Mouse (Mus musculus) liver, adult 2 months (tissue): ENCODE results near the gene Nlrp6. TPM values are rescaled to one million over a fixed set of nuclear protein-coding genes. Genes with fewer than 3 reads are reported as not detected.
A peak's percentile ranks its signal among the peaks of the same experiment; 100 is the strongest.
"Not testable (repeated sequence)": the region's sequence is repeated elsewhere in the genome, so short reads cannot be mapped to it uniquely, and the experiment has no call there.

ENCODE experiments used
- DNase-seq: peaks from one replicate; pipeline ENCODE4 v3.0.0-alpha.2; 2011; ENCODE audit warnings: low read depth, low spot score; ENCODE audit errors: extremely low read depth
- H3K27ac ChIP-seq: fragments of 200-500 bp; replicated peaks from 2 replicates; pipeline ENCODE4 v1.5.1; 2012; ENCODE audit warnings: low read depth, mild to moderate bottlenecking, control low read depth, inconsistent platforms, low read length; ENCODE audit not compliant: insufficient read depth
- H3K27me3 ChIP-seq: fragments of 200-500 bp; 2 replicates; pipeline ENCODE4 v1.6.1; 2012; ENCODE audit warnings: mild to moderate bottlenecking, moderate library complexity, low read length, inconsistent platforms; ENCODE audit not compliant: control insufficient read depth, insufficient read depth
- H3K36me3 ChIP-seq: fragments of 200-500 bp; 2 replicates; pipeline ENCODE4 v1.6.1; 2012; ENCODE audit warnings: low read length, inconsistent platforms; ENCODE audit not compliant: control insufficient read depth, insufficient read depth
- H3K4me1 ChIP-seq: fragments of 200-500 bp; 2 replicates; pipeline ENCODE4 v1.6.1; 2011; ENCODE audit warnings: low read length; ENCODE audit not compliant: control insufficient read depth, insufficient read depth
- H3K4me3 ChIP-seq: fragments of 200-500 bp; 2 replicates; pipeline ENCODE4 v1.5.1; 2011; ENCODE audit warnings: low read depth, mild to moderate bottlenecking, control low read depth, low read length, moderate library complexity; ENCODE audit not compliant: insufficient read depth
- H3K79me2 ChIP-seq: fragments of 200-500 bp; 2 replicates; pipeline ENCODE4 v1.6.1; 2012; ENCODE audit warnings: inconsistent platforms, mild to moderate bottlenecking, low read length, moderate library complexity; ENCODE audit not compliant: control insufficient read depth, insufficient read depth
- H3K9ac ChIP-seq: fragments of 200-500 bp; 2 replicates; pipeline ENCODE4 v1.6.1; 2012; ENCODE audit warnings: low read depth, mild to moderate bottlenecking, control low read depth, inconsistent platforms, low read length
- CTCF ChIP-seq: fragments of 200-500 bp; IDR thresholded peaks from 2 replicates; pipeline ENCODE4 v1.5.1; 2011; ENCODE audit warnings: low read depth, low read length, control low read depth
- POLR2A ChIP-seq: fragments of 200-500 bp; IDR thresholded peaks from 2 replicates; pipeline ENCODE4 v1.6.1; 2011; ENCODE audit warnings: low read length, control low read depth; ENCODE audit not compliant: insufficient read depth; ENCODE audit errors: extremely low read depth
- WGBS: fragments of 180-500 bp; shearing (Covaris S2); methylation state at CpG from one replicate; pipeline ENCODE4 v1.1.7; 2018; 5-methylcytosine and 5-hydroxymethylcytosine counted together
- polyA plus RNA-seq: library from polyadenylated mRNA; depleted of rRNA; stranded (reverse); fragments of >200 nt; gene quantifications from 2 replicates; pipeline ENCODE4 v1.2.3, GENCODE M21; 2012
- total RNA-seq: library from RNA; depleted of rRNA; stranded (reverse); fragments of >200 nt; gene quantifications from 2 replicates; pipeline ENCODE4 v1.2.3, GENCODE M21; 2014

Gene Nlrp6
- total and polyA plus RNA-seq, 2 experiments, result 28.9 to 119 TPM

GRCm38 (mm10) chr7:140962733-140963132 lies 42.0 kb downstream of the Nlrp6 start:
- TF ChIP-seq POLR2A (no peak), CTCF (no peak)
- Histone ChIP-seq H3K36me3 (no peaks in the 10 kb centered on the region), H3K9ac (no peak overlapping the region), H3K79me2 (no peaks in the 10 kb centered on the region), H3K27me3 (no peaks in the 10 kb centered on the region), H3K4me3 (no peak overlapping the region), H3K4me1 (no peaks in the 10 kb centered on the region), H3K27ac (no peak overlapping the region)
- no peak for DNase-seq
- 96% methylated on average over 2 of the region's 2 CpGs for WGBS

DNA sequence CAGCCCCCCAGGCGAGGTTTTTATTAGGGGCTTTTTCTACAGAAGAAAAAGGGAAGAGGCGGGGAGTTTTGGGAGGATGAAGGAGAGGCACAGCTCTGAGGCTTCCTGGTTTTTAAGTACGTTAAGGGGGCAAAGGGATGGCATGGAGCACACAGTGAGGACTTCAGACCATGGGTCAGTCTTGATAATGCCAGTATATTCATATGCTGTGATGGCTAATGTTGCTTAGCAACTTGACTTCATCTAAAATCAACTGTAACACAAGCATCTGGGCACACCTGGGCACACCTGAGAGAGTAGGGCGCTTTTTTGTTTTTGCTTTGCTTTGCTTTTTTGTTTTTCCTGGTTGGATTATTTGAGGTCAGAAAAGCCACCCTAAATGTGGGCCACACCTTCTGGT lies 46.2 kb downstream of the Nlrp6 start, which contains the start of gene Ifitm1:
TSS of gene Ifitm1 (plus strand) at position 301 of the 400 bp plus-strand sequence.
- no peak within 1 kb of the TSS for H3K27ac ChIP-seq

DNA sequence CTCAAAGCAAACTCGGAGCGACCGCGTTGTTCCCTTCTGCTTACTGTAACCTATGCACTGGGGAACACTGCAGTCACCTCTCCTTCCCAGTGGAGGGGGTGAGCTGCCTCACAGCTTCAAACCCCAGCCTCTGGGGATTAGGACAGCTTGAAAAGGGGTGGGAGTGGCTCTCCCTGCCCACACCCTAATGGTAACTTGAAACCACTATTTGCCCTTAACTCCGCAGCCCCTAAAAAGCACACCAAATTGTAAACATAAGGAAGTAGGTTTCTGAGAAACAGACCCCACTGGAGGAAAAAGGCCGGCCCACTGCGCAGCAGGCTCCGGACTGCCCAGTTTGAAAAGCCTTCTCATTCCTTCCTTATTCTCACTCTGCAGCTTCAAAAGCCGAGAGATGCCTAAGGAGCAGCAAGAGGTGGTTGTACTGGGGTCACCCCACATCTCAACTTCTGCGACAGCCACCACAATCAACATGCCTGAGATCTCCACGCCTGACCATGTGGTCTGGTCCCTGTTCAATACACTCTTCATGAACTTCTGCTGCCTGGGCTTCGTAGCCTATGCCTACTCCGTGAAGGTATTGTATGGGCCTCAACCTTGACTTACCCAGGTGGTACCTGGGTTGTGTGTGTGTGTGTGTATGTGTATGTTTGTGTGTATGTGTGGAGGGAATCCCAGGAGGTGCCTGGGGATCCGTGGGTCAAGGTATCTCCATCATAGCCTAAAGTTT lies 47.3 kb downstream of the Nlrp6 start:
- 58% methylated on average over 14 of the region's 14 CpGs for WGBS
- no peak for TF ChIP-seq CTCF
- H3K27ac ChIP-seq, result peak overlapping the region; percentile 54; the same call in 1 of the 2 replicates
- H3K36me3 ChIP-seq, result no peaks in the 10 kb centered on the region
- H3K9ac ChIP-seq, result peak overlapping the region; percentile 49
- DNase-seq, result no peak
- H3K4me1 ChIP-seq, result no peaks in the 10 kb centered on the region
- H3K79me2 ChIP-seq, result no peaks in the 10 kb centered on the region
- H3K27me3 ChIP-seq, result no peaks in the 10 kb centered on the region
- peak overlapping the region; percentile 28; the same call in 1 of the 2 replicates for H3K4me3 ChIP-seq

More for the DNA sequence above, 46.2 kb downstream of the Nlrp6 start, which contains the start of gene Ifitm1:
- WGBS, result 94% methylated on average over 4 of the region's 4 CpGs
- no peak for DNase-seq
- Histone ChIP-seq H3K9ac (no peak within 1 kb of the TSS), H3K27me3 (no peaks in the 10 kb centered on the region), H3K4me1 (no peaks in the 10 kb centered on the region), H3K36me3 (no peaks in the 10 kb centered on the region), H3K79me2 (no peaks in the 10 kb centered on the region), H3K4me3 (no peak within 1 kb of the TSS)
- TF ChIP-seq POLR2A (no peak), CTCF (no peak)

GRCm38 (mm10) chr7:140968710-140969109 lies 48.0 kb downstream of the Nlrp6 start:
- H3K79me2 ChIP-seq, H3K27me3 ChIP-seq, H3K36me3 ChIP-seq, H3K27ac ChIP-seq, H3K9ac ChIP-seq, H3K4me1 ChIP-seq, DNase-seq: not testable (repeated sequence)
- peak overlapping the region; percentile 48; the same call in 1 of the 2 replicates for H3K4me3 ChIP-seq
- WGBS, result 62% methylated on average over 3 of the region's 3 CpGs

DNA sequence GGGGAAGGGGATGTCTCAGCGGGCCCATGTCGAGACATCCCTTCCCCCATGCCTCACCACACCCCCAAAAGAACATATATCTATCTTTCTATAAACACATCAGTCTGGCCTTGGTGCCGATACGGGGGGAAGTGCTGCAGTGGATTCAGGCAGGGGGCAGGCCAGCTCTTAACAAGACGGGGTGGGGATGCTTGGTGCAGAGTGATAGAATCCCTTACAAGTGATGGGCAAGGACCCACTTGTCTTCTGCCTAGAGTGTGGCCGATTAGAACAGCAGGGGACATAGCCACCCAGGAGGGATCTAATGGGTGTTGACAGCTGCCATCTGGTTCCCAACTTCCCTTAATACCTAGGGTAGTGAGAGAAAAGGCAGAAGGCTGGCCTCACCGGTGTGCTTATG lies 50.2 kb downstream of the Nlrp6 start:
- Histone ChIP-seq H3K27ac (peak overlapping the region; percentile 58), H3K36me3 (no peaks in the 10 kb centered on the region), H3K4me1 (no peaks in the 10 kb centered on the region), H3K27me3 (no peaks in the 10 kb centered on the region), H3K79me2 (no peaks in the 10 kb centered on the region), H3K9ac (peak overlapping the region; percentile 30), H3K4me3 (no peak overlapping the region)
- WGBS, result 76% methylated on average over 7 of the region's 7 CpGs
- no peak for TF ChIP-seq CTCF
- no peak for TF ChIP-seq POLR2A
- DNase-seq, result no peak

DNA sequence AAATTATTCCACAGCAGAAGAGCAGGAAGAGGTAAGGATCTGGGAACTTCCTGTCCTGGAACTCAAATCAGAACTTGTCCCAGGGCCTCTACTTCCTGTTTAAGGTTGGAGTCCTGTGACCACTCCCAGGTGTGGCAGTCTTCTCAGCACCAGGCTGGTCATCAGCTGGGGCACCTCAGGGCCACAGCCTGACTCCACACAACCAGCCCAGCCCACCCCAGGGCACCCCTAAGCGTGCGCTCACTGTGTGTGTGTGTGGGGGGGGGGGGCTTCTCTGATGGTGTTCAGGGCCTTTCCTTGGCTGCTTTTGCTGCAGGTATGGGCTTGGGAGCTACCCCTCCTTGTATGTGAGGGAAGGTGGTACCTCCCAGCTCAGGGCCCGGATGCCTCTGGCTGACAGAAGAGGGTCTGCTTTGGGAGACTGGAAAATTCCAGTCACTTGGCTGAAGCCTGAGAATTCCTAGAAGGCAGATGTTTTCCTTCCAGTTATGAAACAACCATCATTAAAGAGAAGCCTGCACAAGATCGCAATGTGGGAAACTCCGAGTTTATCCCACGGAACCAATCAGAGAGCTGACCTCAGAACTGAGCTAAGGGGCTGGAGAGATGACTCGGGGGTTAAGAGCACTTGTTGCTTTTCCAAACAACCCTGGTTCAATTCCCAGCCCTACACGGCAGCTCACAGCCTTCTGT lies 50.9 kb downstream of the Nlrp6 start:
- no peaks in the 10 kb centered on the region for H3K27me3 ChIP-seq
- WGBS, result 87% methylated on average over 8 of the region's 8 CpGs
- H3K4me3 ChIP-seq, result no peak overlapping the region
- peak overlapping the region; percentile 42; the same call in 1 of the 2 replicates for H3K27ac ChIP-seq
- TF ChIP-seq CTCF (no peak), POLR2A (no peak)
- no peaks in the 10 kb centered on the region for H3K79me2 ChIP-seq
- no peaks in the 10 kb centered on the region for H3K36me3 ChIP-seq
- no peak overlapping the region for H3K9ac ChIP-seq
- H3K4me1 ChIP-seq, result no peaks in the 10 kb centered on the region
- peak; percentile 46 for DNase-seq
